Mouse (Mus musculus): ENCODE measurements around the gene Klhl24. TPM values are rescaled to one million over a fixed set of nuclear protein-coding genes. Genes with fewer than 3 reads are reported as not detected.

The Klhl24 gene
- 19.1 and 20.3 TPM in 2 replicates for polyA plus RNA-seq (2015; fragmentation: Nextera tagmentation; extraction: Ambion mirVana)

- ATAC-seq (ENCODE audit: insufficient read depth, low FRiP score), result peak; percentile 94
- no peaks in the 10 kb centered on the region for H3K36me3 ChIP-seq (ENCODE audit: control insufficient read depth, insufficient read depth, low read length)
- WGBS, result 2% methylated on average over 29 of the region's 29 CpGs
These were observed at the start of gene Klhl24 for GRCm38 (mm10) chr16:20097069-20097710. Gene Klhl24 (plus strand): TSS chr16:20097542.

GRCm38 (mm10) chr16:20052655-20053054, 44.7 kb upstream of the Klhl24 start:
- Histone ChIP-seq H3K27ac (ENCODE audit: low read length) (no peak overlapping the region), H3K4me2 (ENCODE audit: low read depth, low read length) (no peak overlapping the region), H3K27me3 (ENCODE audit: control insufficient read depth, insufficient read depth, low read length) (no peaks in the 10 kb centered on the region), H3K36me3 (ENCODE audit: control insufficient read depth, insufficient read depth, low read length) (no peaks in the 10 kb centered on the region), H3K9ac (ENCODE audit: low read length) (no peak overlapping the region), H3K4me1 (ENCODE audit: control insufficient read depth, insufficient read depth, low read length) (no peaks in the 10 kb centered on the region), H3K9me3 (replicated peaks; ENCODE audit: control insufficient read depth, low read length) (no peaks in the 10 kb centered on the region), H3K4me3 (replicated peaks; ENCODE audit: low read length) (no peak overlapping the region)
- WGBS, result 81% methylated on average over 3 of the region's 3 CpGs
- ATAC-seq (ENCODE audit: insufficient read depth, low FRiP score), result no peak

More at GRCm38 (mm10) chr16:20097069-20097710, at the start of gene Klhl24:
- peak within 1 kb of the TSS; percentile 96 for H3K4me3 ChIP-seq (replicated peaks; ENCODE audit: low read length)
- peak within 1 kb of the TSS; percentile 57 for H3K4me2 ChIP-seq (ENCODE audit: low read depth, low read length)
- H3K27ac ChIP-seq (ENCODE audit: low read length), result peak within 1 kb of the TSS; percentile 99
- H3K4me1 ChIP-seq (ENCODE audit: control insufficient read depth, insufficient read depth, low read length), result peaks cover 3% of the 10 kb centered on the region; the same call in 1 of the 2 replicates
- H3K27me3 ChIP-seq (ENCODE audit: control insufficient read depth, insufficient read depth, low read length), result no peaks in the 10 kb centered on the region
- H3K9me3 ChIP-seq (replicated peaks; ENCODE audit: control insufficient read depth, low read length), result no peaks in the 10 kb centered on the region
- peak within 1 kb of the TSS; percentile 94 for H3K9ac ChIP-seq (ENCODE audit: low read length)

- H3K9me3 ChIP-seq (replicated peaks; ENCODE audit: control insufficient read depth, low read length), result no peaks in the 10 kb centered on the region
- peak; percentile 60 for ATAC-seq (ENCODE audit: insufficient read depth, low FRiP score)
- no peak overlapping the region for H3K27ac ChIP-seq (ENCODE audit: low read length)
- no peak overlapping the region for H3K9ac ChIP-seq (ENCODE audit: low read length)
- H3K4me2 ChIP-seq (ENCODE audit: low read depth, low read length), result no peak overlapping the region
- H3K4me3 ChIP-seq (replicated peaks; ENCODE audit: low read length), result no peak overlapping the region
- no peaks in the 10 kb centered on the region for H3K27me3 ChIP-seq (ENCODE audit: control insufficient read depth, insufficient read depth, low read length)
- no peaks in the 10 kb centered on the region for H3K4me1 ChIP-seq (ENCODE audit: control insufficient read depth, insufficient read depth, low read length)
- 41% methylated on average over 1 of the region's 1 CpGs for WGBS
- H3K36me3 ChIP-seq (ENCODE audit: control insufficient read depth, insufficient read depth, low read length), result no peaks in the 10 kb centered on the region
These were observed 24.6 kb upstream of the Klhl24 start for GRCm38 (mm10) chr16:20072770-20073169.

- Histone ChIP-seq H3K4me3 (replicated peaks; ENCODE audit: low read length) (no peak overlapping the region), H3K4me1 (ENCODE audit: control insufficient read depth, insufficient read depth, low read length) (no peaks in the 10 kb centered on the region), H3K36me3 (ENCODE audit: control insufficient read depth, insufficient read depth, low read length) (no peaks in the 10 kb centered on the region), H3K9ac (ENCODE audit: low read length) (no peak overlapping the region), H3K27me3 (ENCODE audit: control insufficient read depth, insufficient read depth, low read length) (no peaks in the 10 kb centered on the region), H3K9me3 (replicated peaks; ENCODE audit: control insufficient read depth, low read length) (no peaks in the 10 kb centered on the region), H3K27ac (ENCODE audit: low read length) (no peak overlapping the region), H3K4me2 (ENCODE audit: low read depth, low read length) (no peak overlapping the region)
- 66% methylated on average over 1 of the region's 1 CpGs for WGBS
- ATAC-seq (ENCODE audit: insufficient read depth, low FRiP score), result no peak
These were observed 20.7 kb upstream of the Klhl24 start for GRCm38 (mm10) chr16:20076675-20077074.

- no peak overlapping the region for H3K4me3 ChIP-seq (replicated peaks; ENCODE audit: low read length)
- no peaks in the 10 kb centered on the region for H3K9me3 ChIP-seq (replicated peaks; ENCODE audit: control insufficient read depth, low read length)
- H3K36me3 ChIP-seq (ENCODE audit: control insufficient read depth, insufficient read depth, low read length), result no peaks in the 10 kb centered on the region
- H3K4me2 ChIP-seq (ENCODE audit: low read depth, low read length), result no peak overlapping the region
- no peak overlapping the region for H3K9ac ChIP-seq (ENCODE audit: low read length)
- 72% methylated on average over 3 of the region's 3 CpGs for WGBS
- H3K27ac ChIP-seq (ENCODE audit: low read length), result no peak overlapping the region
- H3K27me3 ChIP-seq (ENCODE audit: control insufficient read depth, insufficient read depth, low read length), result no peaks in the 10 kb centered on the region
- no peak for ATAC-seq (ENCODE audit: insufficient read depth, low FRiP score)
- H3K4me1 ChIP-seq (ENCODE audit: control insufficient read depth, insufficient read depth, low read length), result no peaks in the 10 kb centered on the region
These were observed 17.1 kb upstream of the Klhl24 start for GRCm38 (mm10) chr16:20080271-20080670.

GRCm38 (mm10) chr16:20084623-20085022, 12.7 kb upstream of the Klhl24 start:
- no peak for ATAC-seq (ENCODE audit: insufficient read depth, low FRiP score)
- Histone ChIP-seq H3K4me1 (ENCODE audit: control insufficient read depth, insufficient read depth, low read length) (no peaks in the 10 kb centered on the region), H3K27me3 (ENCODE audit: control insufficient read depth, insufficient read depth, low read length) (no peaks in the 10 kb centered on the region), H3K27ac (ENCODE audit: low read length) (no peak overlapping the region), H3K9me3 (replicated peaks; ENCODE audit: control insufficient read depth, low read length) (no peaks in the 10 kb centered on the region), H3K9ac (ENCODE audit: low read length) (no peak overlapping the region), H3K4me2 (ENCODE audit: low read depth, low read length) (no peak overlapping the region), H3K36me3 (ENCODE audit: control insufficient read depth, insufficient read depth, low read length) (no peaks in the 10 kb centered on the region), H3K4me3 (replicated peaks; ENCODE audit: low read length) (no peak overlapping the region)
- WGBS, result 90% methylated on average over 1 of the region's 1 CpGs

- H3K9me3 ChIP-seq (replicated peaks; ENCODE audit: control insufficient read depth, low read length), result no peaks in the 10 kb centered on the region
- 90% methylated on average over 5 of the region's 5 CpGs for WGBS
- ATAC-seq (ENCODE audit: insufficient read depth, low FRiP score), result no peak
These were observed 12.0 kb upstream of the Klhl24 start for GRCm38 (mm10) chr16:20085250-20085905.

GRCm38 (mm10) chr16:20086976-20087375, 10.4 kb upstream of the Klhl24 start:
- WGBS, result 71% methylated on average over 5 of the region's 5 CpGs
- H3K4me3 ChIP-seq (replicated peaks; ENCODE audit: low read length), result no peak overlapping the region
- H3K9ac ChIP-seq (ENCODE audit: low read length), result no peak overlapping the region
- H3K27ac ChIP-seq (ENCODE audit: low read length), result no peak overlapping the region
- H3K27me3 ChIP-seq (ENCODE audit: control insufficient read depth, insufficient read depth, low read length), result no peaks in the 10 kb centered on the region
- H3K9me3 ChIP-seq (replicated peaks; ENCODE audit: control insufficient read depth, low read length), result no peaks in the 10 kb centered on the region
- ATAC-seq (ENCODE audit: insufficient read depth, low FRiP score), result no peak
- H3K4me2 ChIP-seq (ENCODE audit: low read depth, low read length), result no peak overlapping the region
- no peaks in the 10 kb centered on the region for H3K4me1 ChIP-seq (ENCODE audit: control insufficient read depth, insufficient read depth, low read length)
- no peaks in the 10 kb centered on the region for H3K36me3 ChIP-seq (ENCODE audit: control insufficient read depth, insufficient read depth, low read length)

More at GRCm38 (mm10) chr16:20085250-20085905, 12.0 kb upstream of the Klhl24 start:
- Histone ChIP-seq H3K4me3 (replicated peaks; ENCODE audit: low read length) (no peak overlapping the region), H3K4me2 (ENCODE audit: low read depth, low read length) (no peak overlapping the region), H3K4me1 (ENCODE audit: control insufficient read depth, insufficient read depth, low read length) (no peaks in the 10 kb centered on the region), H3K27ac (ENCODE audit: low read length) (no peak overlapping the region), H3K36me3 (ENCODE audit: control insufficient read depth, insufficient read depth, low read length) (no peaks in the 10 kb centered on the region), H3K27me3 (ENCODE audit: control insufficient read depth, insufficient read depth, low read length) (no peaks in the 10 kb centered on the region), H3K9ac (ENCODE audit: low read length) (no peak overlapping the region)

- Histone ChIP-seq H3K9ac (ENCODE audit: low read length) (no peak overlapping the region), H3K27me3 (ENCODE audit: control insufficient read depth, insufficient read depth, low read length) (no peaks in the 10 kb centered on the region), H3K4me3 (replicated peaks; ENCODE audit: low read length) (no peak overlapping the region), H3K4me2 (ENCODE audit: low read depth, low read length) (no peak overlapping the region), H3K27ac (ENCODE audit: low read length) (no peak overlapping the region), H3K9me3 (replicated peaks; ENCODE audit: control insufficient read depth, low read length) (no peaks in the 10 kb centered on the region), H3K4me1 (ENCODE audit: control insufficient read depth, insufficient read depth, low read length) (no peaks in the 10 kb centered on the region), H3K36me3 (ENCODE audit: control insufficient read depth, insufficient read depth, low read length) (no peaks in the 10 kb centered on the region)
- no peak for ATAC-seq (ENCODE audit: insufficient read depth, low FRiP score)
- WGBS, result 92% methylated on average over 3 of the region's 3 CpGs
These were observed 7.7 kb upstream of the Klhl24 start for GRCm38 (mm10) chr16:20089636-20090035.
